Mouse (Mus musculus) left cerebral cortex, postnatal 36 days (tissue): ENCODE data around the gene Prrt1. TPM values are rescaled to one million over a fixed set of nuclear protein-coding genes. Genes with fewer than 3 reads are reported as not detected.

ENCODE experiments used
- DNase-seq, 2 experiments: peaks; one replicate each; pipeline ENCODE4 v3.0.0; 2021 to 2022; ENCODE audit warnings: low spot score in 2 of 2, mixed read lengths in 1 of 2
- intact Hi-C: fragments of 180-260 bp; cut with DNase I; formaldehyde crosslinking; loops from one replicate; pipeline ENCODE4 v1.15.1; 2025
- total RNA-seq, 2 experiments: library from RNA; stranded (reverse); gene quantifications; 2 replicates each; pipeline ENCODE4 v1.2.3; 2021

The Prrt1 gene
- total RNA-seq, 2 experiments from 2014 or later, result 148 to 168 TPM

DNA sequence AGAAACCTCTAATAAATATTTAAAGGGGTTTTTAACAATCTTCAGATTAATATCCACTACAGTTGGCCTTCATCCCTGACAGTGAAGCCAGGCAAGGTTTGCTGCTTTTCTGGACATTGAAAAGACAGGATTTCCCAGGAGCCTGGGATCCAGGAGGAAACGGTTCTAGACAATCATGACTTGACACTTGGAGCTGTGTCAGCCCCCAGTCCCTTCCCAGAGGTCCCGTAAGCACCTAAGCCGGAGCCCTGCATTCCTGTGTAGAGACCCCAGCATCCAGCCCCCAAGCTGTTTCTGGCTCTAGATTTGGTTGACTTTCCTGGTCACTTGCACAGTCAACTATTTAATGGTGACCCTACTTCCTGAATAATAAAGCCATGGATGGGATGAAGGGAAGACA lies 29.3 kb downstream of the Prrt1 start:
- no peak for DNase-seq
- intact Hi-C loops, result no loop called here

GRCm38 (mm10) chr17:34659181-34659896 lies 30.0 kb downstream of the Prrt1 start:
- intact Hi-C loops, result no loop called here
- DNase-seq, result no peak

- DNase-seq, result no peak
- intact Hi-C loops, result no loop called here
These were observed 30.5 kb downstream of the Prrt1 start for GRCm38 (mm10) chr17:34659897-34660214.

DNA sequence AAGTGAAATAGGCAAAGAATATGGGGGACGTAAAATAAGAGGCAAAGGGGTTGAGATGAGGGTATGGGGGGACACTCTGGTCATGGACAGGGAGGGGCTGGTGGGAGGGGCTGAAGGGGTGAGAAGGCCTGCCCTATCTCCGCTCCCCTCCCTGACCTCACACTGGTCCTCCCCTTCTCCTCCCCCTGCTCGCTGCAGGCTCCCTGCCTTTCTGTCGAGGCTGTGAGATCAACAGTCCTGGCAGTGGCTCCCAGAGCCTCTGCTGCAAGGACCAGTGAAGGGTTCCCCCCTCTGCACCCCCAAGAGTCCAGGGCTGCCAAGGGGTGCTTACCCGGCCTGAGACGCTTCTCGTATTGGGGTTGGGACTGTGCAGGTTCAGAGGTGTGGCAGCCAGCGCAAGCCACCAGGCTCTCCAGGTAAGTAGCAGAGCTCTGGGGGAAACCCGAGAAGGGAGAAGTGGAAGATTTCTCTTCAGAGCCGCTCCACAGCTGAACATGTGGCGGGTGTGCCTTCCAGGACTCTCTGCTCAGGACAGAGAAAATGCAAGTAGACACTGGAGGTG lies 31.0 kb downstream of the Prrt1 start:
- DNase-seq, result no peak
- intact Hi-C loops, result no loop called here

DNA sequence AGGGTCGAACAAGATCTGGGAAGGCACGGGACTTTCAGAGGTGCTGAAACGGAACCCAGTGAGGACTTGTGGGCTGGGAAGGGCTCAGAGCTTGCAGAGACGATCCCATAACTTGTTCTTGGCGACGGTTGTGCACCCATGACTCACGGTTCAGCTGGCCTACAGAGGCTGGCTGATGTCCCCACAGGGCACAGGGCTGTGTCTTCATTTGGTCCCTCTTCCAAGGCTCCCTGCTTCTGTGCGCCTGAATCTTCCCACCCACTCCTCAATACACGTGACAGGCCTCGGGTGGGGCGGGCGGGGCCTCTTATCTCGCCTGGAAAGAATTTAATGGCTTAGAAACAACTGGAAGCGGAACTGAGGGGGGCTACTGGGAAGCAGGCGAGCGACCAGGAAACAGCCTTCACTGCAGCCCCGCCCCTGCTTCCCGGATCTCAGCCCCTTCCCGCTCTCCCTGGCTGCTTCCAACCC lies 31.8 kb downstream of the Prrt1 start:
- DNase-seq, result no peak
- intact Hi-C loops, result no loop called here

- intact Hi-C loops, result no loop called here
- DNase-seq, result no peak
These were observed 33.1 kb downstream of the Prrt1 start for GRCm38 (mm10) chr17:34662468-34662867.

DNA sequence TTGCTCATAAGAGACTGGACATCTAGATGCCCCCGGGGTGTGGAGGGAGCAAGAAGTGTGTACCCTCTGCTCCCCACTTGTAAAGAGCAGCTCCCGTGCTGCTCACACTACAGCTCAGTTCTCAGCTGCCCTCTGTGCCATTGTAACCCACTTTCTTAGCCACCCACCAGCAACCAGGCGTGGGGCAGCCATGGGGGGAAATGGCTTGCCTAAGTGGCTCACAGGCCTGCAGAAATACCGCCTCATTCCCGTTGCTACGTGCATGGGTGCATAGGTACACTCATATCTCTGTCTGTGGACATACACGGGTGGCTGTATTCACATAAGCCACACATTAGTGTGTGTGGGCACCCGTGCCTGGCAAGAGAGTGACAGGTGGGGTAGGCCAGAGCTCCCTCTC lies 33.6 kb downstream of the Prrt1 start:
- no peak for DNase-seq
- intact Hi-C loops, result no loop called here

DNA sequence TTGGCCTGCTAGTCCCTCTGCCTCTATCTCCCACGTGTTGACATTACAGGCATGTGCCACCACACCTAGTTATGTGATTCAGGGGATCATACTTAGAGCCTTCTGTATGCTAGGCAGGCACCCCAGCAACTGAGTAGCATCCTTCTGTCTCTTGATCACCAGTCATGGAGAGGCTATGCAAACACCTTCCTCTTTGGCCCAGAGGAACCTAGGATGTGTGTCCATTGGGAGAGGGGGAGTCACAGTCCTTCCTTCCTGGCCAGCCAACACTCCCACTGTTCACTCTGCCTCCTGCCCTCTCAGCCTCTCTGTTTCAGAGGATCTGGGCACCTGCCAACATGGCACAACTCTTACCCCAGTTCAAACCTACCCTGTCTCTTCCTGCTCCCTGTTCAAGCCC lies 34.2 kb downstream of the Prrt1 start:
- DNase-seq, result no peak
- intact Hi-C loops, result no loop called here

DNA sequence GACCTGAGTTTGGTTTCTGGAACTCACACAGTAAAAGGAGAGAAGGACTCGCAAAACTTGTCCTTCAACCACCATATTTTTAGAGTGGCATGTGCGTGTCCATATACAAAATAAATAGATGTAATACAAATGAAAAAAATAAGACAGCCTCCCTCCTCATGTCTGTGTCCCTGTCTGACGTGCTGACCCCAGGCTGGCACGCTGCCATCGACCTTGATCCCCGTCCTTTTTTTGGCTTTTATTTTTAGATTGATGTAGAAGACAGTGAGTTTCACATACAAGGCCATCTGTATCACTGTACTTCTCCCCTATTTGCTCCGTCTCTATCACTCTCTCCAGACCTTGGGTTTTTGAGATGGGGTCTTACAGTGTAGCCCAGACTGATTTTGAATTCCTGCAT lies 35.1 kb downstream of the Prrt1 start:
- intact Hi-C loops, result no loop called here
- DNase-seq, result no peak

DNA sequence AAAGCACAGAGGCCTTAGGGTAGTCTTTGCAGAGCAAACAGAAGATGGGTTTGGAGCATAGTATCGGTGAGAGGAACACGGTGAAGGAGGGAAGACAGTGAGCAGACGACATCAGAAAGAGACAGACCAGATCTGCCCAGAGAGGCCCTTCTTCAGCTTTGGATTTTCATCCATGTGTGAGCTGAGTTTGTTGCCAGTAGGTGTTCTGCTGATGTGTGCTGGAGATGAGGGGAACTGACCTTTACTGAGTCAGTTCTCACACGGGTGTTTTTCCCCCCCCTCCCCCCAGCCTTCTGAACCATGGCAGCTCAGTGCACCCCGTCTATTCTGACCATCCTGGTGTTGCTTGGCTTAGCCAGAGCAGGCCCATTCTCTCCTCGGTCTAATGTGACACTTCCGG lies 40.9 kb downstream of the Prrt1 start, which contains the start of gene Tnxb:
Gene Tnxb (plus strand): TSS at position 301 of the 400 bp plus-strand sequence.
- intact Hi-C loops, result no loop called here
- no peak for DNase-seq

DNA sequence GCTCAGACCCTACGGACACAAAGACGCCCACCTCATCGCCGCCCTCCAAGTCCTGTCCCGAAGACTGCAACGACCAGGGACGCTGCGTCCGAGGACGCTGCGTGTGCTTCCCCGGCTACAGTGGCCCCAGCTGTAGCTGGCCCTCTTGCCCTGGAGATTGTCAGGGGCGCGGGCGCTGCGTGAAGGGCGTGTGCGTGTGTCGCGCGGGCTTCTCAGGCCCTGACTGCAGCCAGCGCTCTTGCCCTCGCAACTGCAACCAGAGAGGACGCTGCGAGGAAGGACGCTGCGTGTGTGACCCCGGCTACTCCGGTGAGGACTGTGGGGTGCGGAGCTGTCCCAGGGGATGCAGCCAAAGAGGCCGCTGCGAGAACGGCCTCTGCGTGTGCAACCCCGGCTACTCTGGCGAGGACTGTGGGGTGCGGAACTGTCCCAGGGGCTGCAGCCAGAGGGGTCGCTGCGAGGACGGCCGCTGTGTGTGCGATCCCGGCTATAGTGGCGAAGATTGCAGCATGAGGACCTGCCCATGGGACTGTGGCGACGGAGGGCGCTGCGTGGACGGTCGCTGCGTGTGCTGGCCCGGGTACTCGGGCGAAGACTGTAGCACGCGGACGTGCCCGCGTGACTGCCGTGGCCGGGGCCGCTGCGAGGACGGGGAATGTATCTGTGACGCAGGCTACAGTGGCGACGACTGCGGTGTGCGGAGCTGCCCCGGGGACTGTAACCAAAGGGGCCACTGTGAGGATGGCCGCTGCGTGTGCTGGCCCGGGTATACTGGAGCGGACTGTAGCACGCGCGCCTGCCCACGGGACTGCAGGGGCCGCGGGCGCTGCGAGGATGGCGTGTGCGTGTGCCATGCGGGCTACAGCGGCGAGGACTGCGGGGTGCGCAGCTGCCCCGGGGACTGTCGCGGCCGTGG lies 42.1 kb downstream of the Prrt1 start:
- no peak for DNase-seq
- intact Hi-C loops, result no loop called here

- intact Hi-C loops, result no loop called here
- no peak for DNase-seq
These were observed 43.0 kb downstream of the Prrt1 start for GRCm38 (mm10) chr17:34672246-34672792.

DNA sequence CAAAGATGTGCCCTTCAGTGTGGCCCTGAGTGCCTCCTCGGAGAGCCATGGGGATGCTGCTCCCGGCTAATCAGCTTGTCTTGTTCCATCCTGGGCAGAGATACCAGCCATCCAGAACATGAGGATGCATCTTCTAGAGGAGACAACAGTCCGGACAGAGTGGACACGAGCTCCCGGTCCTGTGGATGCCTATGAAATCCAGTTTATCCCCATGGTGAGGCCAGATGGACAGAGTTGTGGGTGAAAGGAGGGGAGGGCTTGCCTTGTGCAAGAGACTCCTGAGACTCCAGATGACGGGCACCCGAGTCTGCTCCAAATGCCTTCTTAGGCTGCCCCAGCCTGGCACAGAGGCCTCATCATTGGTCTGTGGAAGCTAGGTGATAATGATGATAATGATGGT lies 43.8 kb downstream of the Prrt1 start:
- intact Hi-C loops, result no loop called here
- no peak for DNase-seq

- DNase-seq, result no peak
- intact Hi-C loops, result no loop called here
These were observed 45.3 kb downstream of the Prrt1 start for GRCm38 (mm10) chr17:34674524-34675204.

- intact Hi-C loops, result no loop called here
- no peak for DNase-seq
These were observed 46.1 kb downstream of the Prrt1 start for GRCm38 (mm10) chr17:34675205-34676092.

DNA sequence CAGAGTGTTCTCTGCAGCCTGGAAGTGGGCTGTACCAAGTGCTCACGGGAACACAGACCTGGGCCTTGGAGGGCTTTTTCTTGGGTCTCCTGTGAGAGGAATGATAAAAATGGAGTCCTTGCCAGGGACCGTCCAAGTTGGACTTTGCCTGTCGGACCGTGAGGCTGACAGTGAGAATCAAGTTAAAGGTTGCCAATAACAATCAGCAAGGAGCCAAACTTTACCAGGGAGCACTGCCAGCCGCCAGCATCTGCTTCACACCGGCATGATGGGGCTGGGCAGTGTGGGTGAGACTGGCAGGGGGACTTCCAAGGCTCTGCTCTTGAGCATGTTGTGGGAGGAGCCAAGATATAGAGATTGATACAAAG lies 46.7 kb downstream of the Prrt1 start:
- DNase-seq, result no peak
- intact Hi-C loops, result no loop called here

GRCm38 (mm10) chr17:34676671-34677070 lies 47.3 kb downstream of the Prrt1 start:
- DNase-seq, result no peak
- intact Hi-C loops, result no loop called here

- intact Hi-C loops, result no loop called here
- no peak for DNase-seq
These were observed 50.9 kb downstream of the Prrt1 start for GRCm38 (mm10) chr17:34680191-34680590.

DNA sequence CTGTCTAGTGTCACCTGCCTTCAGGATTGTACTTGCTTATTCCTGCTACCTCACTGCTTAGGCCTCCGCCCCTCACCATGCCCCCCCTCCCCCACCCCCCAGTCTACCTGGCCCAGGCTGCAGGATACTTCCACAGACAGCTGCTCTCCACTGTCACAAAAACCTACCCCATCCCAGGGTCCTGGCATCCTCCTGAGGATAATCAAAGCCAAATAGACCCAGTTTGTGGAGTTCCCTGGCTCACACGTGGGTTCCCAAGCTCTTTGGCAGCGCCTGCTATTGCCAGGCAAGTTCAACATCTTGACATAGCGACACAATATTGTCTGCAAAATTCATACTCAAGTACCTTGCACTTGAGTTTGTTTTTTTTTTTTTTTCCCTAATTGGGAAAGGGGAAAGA lies 51.3 kb downstream of the Prrt1 start:
- no peak for DNase-seq
- intact Hi-C loops, result no loop called here
